Mouse (Mus musculus) ES-E14 (cell line): ENCODE measurements at regions not wholly inside any gene's neighbourhood (a gene's known extent, or its start where the extent isn't known, plus 50 kb on each side); places are given as distances from the start of the nearest gene placed in this dataset.

Source experiments
- CHD2 ChIP-seq: IDR thresholded peaks from 2 replicates; pipeline ENCODE4 v1.6.1; 2014; ENCODE audit warnings: mild to moderate bottlenecking, low read depth, low read length, inconsistent platforms
- HCFC1 ChIP-seq: IDR thresholded peaks from 2 replicates; pipeline ENCODE4 v1.6.1; 2012; ENCODE audit warnings: low read length, inconsistent platforms, borderline replicate concordance; ENCODE audit not compliant: insufficient read depth
- ZC3H11A ChIP-seq: IDR thresholded peaks from 2 replicates; pipeline ENCODE4 v1.6.1; 2012; ENCODE audit warnings: low read depth, mild to moderate bottlenecking, inconsistent platforms, low read length, borderline replicate concordance
- ZNF384 ChIP-seq: IDR thresholded peaks from 2 replicates; pipeline ENCODE4 v1.6.1; 2012; ENCODE audit warnings: low read depth, low read length, inconsistent platforms

GRCm38 (mm10) chr13:78900693-78901092 is 701.1 kb upstream of the Nr2f1 start:
- TF ChIP-seq HCFC1: no peak
- TF ChIP-seq CHD2: no peak
- no peak for TF ChIP-seq ZNF384
- no peak for TF ChIP-seq ZC3H11A
